Mouse (Mus musculus) liver, embryonic 14.5 days (tissue): ENCODE measurements at regions not wholly inside any gene's neighbourhood (a gene's known extent, or its start where the extent isn't known, plus 50 kb on each side); places are given as distances from the start of the nearest gene placed in this dataset.

Source experiments
- CTCF ChIP-seq: IDR thresholded peaks from 2 replicates; pipeline ENCODE4 v1.5.1; 2016; ENCODE audit warnings: antibody characterized with exemption, low read depth, control low read depth
- EP300 ChIP-seq: IDR thresholded peaks from 2 replicates; pipeline ENCODE4 v1.6.1; 2016; ENCODE audit warnings: antibody characterized with exemption, low read depth

GRCm38 (mm10) chr19:15175221-15175620, 577.4 kb upstream of the Tle4 start:
- TF ChIP-seq CTCF (no peak), EP300 (no peak)
